Mouse (Mus musculus) gastrocnemius, postnatal 14 days (tissue): ENCODE data around the gene Bco1. TPM values are rescaled to one million over a fixed set of nuclear protein-coding genes. Genes with fewer than 3 reads are reported as not detected.

Experiments
- DNase-seq: peaks from one replicate; pipeline ENCODE4 v3.0.0; 2021; ENCODE audit warnings: mixed read lengths
- intact Hi-C: fragments of 180-260 bp; cut with DNase I; formaldehyde crosslinking; loops from one replicate; pipeline ENCODE4 v1.15.1; 2025; ENCODE audit warnings: low total_unique reads
- total RNA-seq, 2 experiments: library from RNA; stranded (reverse); gene quantifications; 2 replicates each; pipeline ENCODE4 v1.2.3; 2021

Bco1 gene
- total RNA-seq, 2 experiments from 2014 or later, result 0.13 TPM; not detected in 1

GRCm38 (mm10) chr8:117126411-117126810 is 30.8 kb downstream of the Bco1 start:
- intact Hi-C loops, result no loop called here
- no peak for DNase-seq

GRCm38 (mm10) chr8:117127063-117127462 is 31.4 kb downstream of the Bco1 start:
- DNase-seq, result no peak
- intact Hi-C loops, result no loop called here

GRCm38 (mm10) chr8:117133702-117134101 is 38.0 kb downstream of the Bco1 start:
- DNase-seq, result no peak
- intact Hi-C loops, result no loop called here

GRCm38 (mm10) chr8:117136351-117136750 is 40.7 kb downstream of the Bco1 start:
- DNase-seq, result no peak
- intact Hi-C loops, result no loop called here

GRCm38 (mm10) chr8:117136763-117137162 is 41.1 kb downstream of the Bco1 start:
- intact Hi-C loops, result no loop called here
- no peak for DNase-seq

GRCm38 (mm10) chr8:117137357-117137756 is 41.7 kb downstream of the Bco1 start:
- intact Hi-C loops, result no loop called here
- DNase-seq, result no peak

GRCm38 (mm10) chr8:117148520-117148919 is 52.9 kb downstream of the Bco1 start:
- intact Hi-C loops, result no loop called here
- no peak for DNase-seq

GRCm38 (mm10) chr8:117156149-117156548 is 60.5 kb downstream of the Bco1 start:
- no peak for DNase-seq
- intact Hi-C loops, result no loop called here

GRCm38 (mm10) chr8:117156866-117157768 is 61.5 kb downstream of the Bco1 start:
- intact Hi-C loops, result no loop called here
- DNase-seq, result no peak

GRCm38 (mm10) chr8:117157769-117158091 is 62.1 kb downstream of the Bco1 start:
- peak; percentile 97 for DNase-seq
- intact Hi-C loops, result no loop called here

GRCm38 (mm10) chr8:117158135-117158761 is 62.6 kb downstream of the Bco1 start, which contains the start of gene Gan:
Gan (plus strand) TSS chr8:117158135.
- intact Hi-C loops, result no loop called here
- DNase-seq, result peak; percentile 43

GRCm38 (mm10) chr8:117159031-117159430 is 63.4 kb downstream of the Bco1 start:
- no peak for DNase-seq
- intact Hi-C loops, result no loop called here

GRCm38 (mm10) chr8:117164912-117165311 is 69.3 kb downstream of the Bco1 start:
- intact Hi-C loops, result no loop called here
- DNase-seq, result no peak

GRCm38 (mm10) chr8:117165542-117165941 is 69.9 kb downstream of the Bco1 start:
- intact Hi-C loops, result no loop called here
- no peak for DNase-seq

- intact Hi-C loops, result no loop called here
- DNase-seq, result no peak
Measured at GRCm38 (mm10) chr8:117166515-117166914, 70.9 kb downstream of the Bco1 start.

- intact Hi-C loops, result no loop called here
- no peak for DNase-seq
Measured at GRCm38 (mm10) chr8:117167243-117167883, 71.7 kb downstream of the Bco1 start.

GRCm38 (mm10) chr8:117168378-117168777 is 72.7 kb downstream of the Bco1 start:
- DNase-seq, result no peak
- intact Hi-C loops, result no loop called here

GRCm38 (mm10) chr8:117171826-117172225 is 76.2 kb downstream of the Bco1 start:
- intact Hi-C loops, result no loop called here
- no peak for DNase-seq

- peak; percentile 42 for DNase-seq
- intact Hi-C loops, result no loop called here
Measured at GRCm38 (mm10) chr8:117172904-117173303, 77.2 kb downstream of the Bco1 start.

- no peak for DNase-seq
- intact Hi-C loops, result no loop called here
Measured at GRCm38 (mm10) chr8:117173690-117174089, 78.0 kb downstream of the Bco1 start.

GRCm38 (mm10) chr8:117174536-117174935 is 78.9 kb downstream of the Bco1 start:
- intact Hi-C loops, result no loop called here

More at GRCm38 (mm10) chr8:117174536-117174935, 78.9 kb downstream of the Bco1 start:
- no peak for DNase-seq
